Mouse (Mus musculus): Measurements from ENCODE around the gene Ceacam18. TPM values are rescaled to one million over a fixed set of nuclear protein-coding genes. Genes with fewer than 3 reads are reported as not detected.

The Ceacam18 gene
- polyA plus RNA-seq, 1 experiment: 0.16 TPM

- no peaks in the 10 kb centered on the region for H3K27me3 ChIP-seq (ENCODE audit: control insufficient read depth, insufficient read depth, low read length)
- no peak for TF ChIP-seq CTCF (IDR thresholded peaks at IDR 0.05; ENCODE audit: control insufficient read depth, insufficient read depth, insufficient replicate concordance, low read depth, low read length)
- no peaks in the 10 kb centered on the region for H3K36me3 ChIP-seq (ENCODE audit: control insufficient read depth, insufficient read depth, low read length)
- no peaks in the 10 kb centered on the region for H3K4me1 ChIP-seq (ENCODE audit: control insufficient read depth, insufficient read depth, low read length)
- no peak overlapping the region for H3K4me3 ChIP-seq (ENCODE audit: control insufficient read depth, low read depth, low read length)
- H3K27ac ChIP-seq (ENCODE audit: control insufficient read depth, insufficient read depth, low read depth, low read length): no peak overlapping the region
These were observed 20.5 kb upstream of the Ceacam18 start for GRCm38 (mm10) chr7:43613816-43614551.

- no peak overlapping the region for H3K27ac ChIP-seq (ENCODE audit: control insufficient read depth, insufficient read depth, low read depth, low read length)
- TF ChIP-seq POLR2A (IDR thresholded peaks at IDR 0.05; ENCODE audit: control insufficient read depth, low read depth, low read length) (no peak), CTCF (IDR thresholded peaks at IDR 0.05; ENCODE audit: control insufficient read depth, insufficient read depth, insufficient replicate concordance, low read depth, low read length) (no peak)
- H3K36me3 ChIP-seq (ENCODE audit: control insufficient read depth, insufficient read depth, low read length): no peaks in the 10 kb centered on the region
- no peak overlapping the region for H3K4me3 ChIP-seq (ENCODE audit: control insufficient read depth, low read depth, low read length)
- H3K27me3 ChIP-seq (ENCODE audit: control insufficient read depth, insufficient read depth, low read length): no peaks in the 10 kb centered on the region
- H3K4me1 ChIP-seq (ENCODE audit: control insufficient read depth, insufficient read depth, low read length): peaks cover 5% of the 10 kb centered on the region
These were observed 11.6 kb upstream of the Ceacam18 start for GRCm38 (mm10) chr7:43622927-43623326.

GRCm38 (mm10) chr7:43623819-43624218 is 10.7 kb upstream of the Ceacam18 start:
- Histone ChIP-seq H3K4me3 (ENCODE audit: control insufficient read depth, low read depth, low read length) (no peak overlapping the region), H3K36me3 (ENCODE audit: control insufficient read depth, insufficient read depth, low read length) (no peaks in the 10 kb centered on the region), H3K27ac (ENCODE audit: control insufficient read depth, insufficient read depth, low read depth, low read length) (no peak overlapping the region)

GRCm38 (mm10) chr7:43625065-43625464 is 9.4 kb upstream of the Ceacam18 start:
- Histone ChIP-seq H3K27ac (ENCODE audit: control insufficient read depth, insufficient read depth, low read depth, low read length) (no peak overlapping the region), H3K4me1 (ENCODE audit: control insufficient read depth, insufficient read depth, low read length) (peaks cover 5% of the 10 kb centered on the region), H3K27me3 (ENCODE audit: control insufficient read depth, insufficient read depth, low read length) (no peaks in the 10 kb centered on the region), H3K4me3 (ENCODE audit: control insufficient read depth, low read depth, low read length) (no peak overlapping the region), H3K36me3 (ENCODE audit: control insufficient read depth, insufficient read depth, low read length) (no peaks in the 10 kb centered on the region)
- no peak for TF ChIP-seq POLR2A (IDR thresholded peaks at IDR 0.05; ENCODE audit: control insufficient read depth, low read depth, low read length)
- TF ChIP-seq CTCF (IDR thresholded peaks at IDR 0.05; ENCODE audit: control insufficient read depth, insufficient read depth, insufficient replicate concordance, low read depth, low read length): no peak

More at GRCm38 (mm10) chr7:43623819-43624218, 10.7 kb upstream of the Ceacam18 start:
- Histone ChIP-seq H3K4me1 (ENCODE audit: control insufficient read depth, insufficient read depth, low read length) (peaks cover 5% of the 10 kb centered on the region), H3K27me3 (ENCODE audit: control insufficient read depth, insufficient read depth, low read length) (no peaks in the 10 kb centered on the region)
- no peak for TF ChIP-seq CTCF (IDR thresholded peaks at IDR 0.05; ENCODE audit: control insufficient read depth, insufficient read depth, insufficient replicate concordance, low read depth, low read length)
- TF ChIP-seq POLR2A (IDR thresholded peaks at IDR 0.05; ENCODE audit: control insufficient read depth, low read depth, low read length): no peak

GRCm38 (mm10) chr7:43625794-43626422 is 8.6 kb upstream of the Ceacam18 start:
- no peak overlapping the region for H3K4me3 ChIP-seq (ENCODE audit: control insufficient read depth, low read depth, low read length)
- peaks cover 5% of the 10 kb centered on the region for H3K4me1 ChIP-seq (ENCODE audit: control insufficient read depth, insufficient read depth, low read length)
- no peak for TF ChIP-seq CTCF (IDR thresholded peaks at IDR 0.05; ENCODE audit: control insufficient read depth, insufficient read depth, insufficient replicate concordance, low read depth, low read length)
- no peak for TF ChIP-seq POLR2A (IDR thresholded peaks at IDR 0.05; ENCODE audit: control insufficient read depth, low read depth, low read length)
- H3K27me3 ChIP-seq (ENCODE audit: control insufficient read depth, insufficient read depth, low read length): no peaks in the 10 kb centered on the region
- H3K27ac ChIP-seq (ENCODE audit: control insufficient read depth, insufficient read depth, low read depth, low read length): no peak overlapping the region
- H3K36me3 ChIP-seq (ENCODE audit: control insufficient read depth, insufficient read depth, low read length): no peaks in the 10 kb centered on the region

- Histone ChIP-seq H3K27ac (ENCODE audit: control insufficient read depth, insufficient read depth, low read depth, low read length) (no peak overlapping the region), H3K27me3 (ENCODE audit: control insufficient read depth, insufficient read depth, low read length) (no peaks in the 10 kb centered on the region), H3K4me1 (ENCODE audit: control insufficient read depth, insufficient read depth, low read length) (no peaks in the 10 kb centered on the region), H3K36me3 (ENCODE audit: control insufficient read depth, insufficient read depth, low read length) (no peaks in the 10 kb centered on the region), H3K4me3 (ENCODE audit: control insufficient read depth, low read depth, low read length) (no peak overlapping the region)
- TF ChIP-seq CTCF (IDR thresholded peaks at IDR 0.05; ENCODE audit: control insufficient read depth, insufficient read depth, insufficient replicate concordance, low read depth, low read length) (no peak), POLR2A (IDR thresholded peaks at IDR 0.05; ENCODE audit: control insufficient read depth, low read depth, low read length) (no peak)
These were observed 567 bp upstream of the Ceacam18 start for GRCm38 (mm10) chr7:43633940-43634339.

GRCm38 (mm10) chr7:43636194-43636593 is 1.7 kb downstream of the Ceacam18 start:
- Histone ChIP-seq H3K27ac (ENCODE audit: control insufficient read depth, insufficient read depth, low read depth, low read length) (no peak overlapping the region), H3K27me3 (ENCODE audit: control insufficient read depth, insufficient read depth, low read length) (no peaks in the 10 kb centered on the region), H3K4me1 (ENCODE audit: control insufficient read depth, insufficient read depth, low read length) (no peaks in the 10 kb centered on the region), H3K36me3 (ENCODE audit: control insufficient read depth, insufficient read depth, low read length) (no peaks in the 10 kb centered on the region), H3K4me3 (ENCODE audit: control insufficient read depth, low read depth, low read length) (no peak overlapping the region)
- no peak for TF ChIP-seq CTCF (IDR thresholded peaks at IDR 0.05; ENCODE audit: control insufficient read depth, insufficient read depth, insufficient replicate concordance, low read depth, low read length)
- no peak for TF ChIP-seq POLR2A (IDR thresholded peaks at IDR 0.05; ENCODE audit: control insufficient read depth, low read depth, low read length)
